Mouse (Mus musculus): Measurements from ENCODE around the gene Mblac1.
"Not testable (repeated sequence)": the region's sequence is repeated elsewhere in the genome, so short reads cannot be mapped to it uniquely, and the experiment has no call there.

The Mblac1 gene

GRCm38 (mm10) chr5:138216632-138217031, 22.5 kb downstream of the Mblac1 start:
- DNase-seq (ENCODE audit: low read depth) = not testable (repeated sequence)

- no peak for DNase-seq (ENCODE audit: low read depth)
These were observed 25.8 kb downstream of the Mblac1 start for GRCm38 (mm10) chr5:138219864-138220263.

- peak; percentile 78 for DNase-seq (ENCODE audit: low read depth)
These were observed 28.0 kb downstream of the Mblac1 start for GRCm38 (mm10) chr5:138222111-138222510.

- no peak for DNase-seq (ENCODE audit: low read depth)
These were observed 29.2 kb downstream of the Mblac1 start for GRCm38 (mm10) chr5:138223287-138223686.

- DNase-seq (ENCODE audit: low read depth) = no peak
These were observed 31.6 kb downstream of the Mblac1 start, which contains the start of gene Nxpe5 for GRCm38 (mm10) chr5:138225700-138226099. Nxpe5 (plus strand) TSS chr5:138225898.

GRCm38 (mm10) chr5:138226491-138226890, 32.4 kb downstream of the Mblac1 start:
- DNase-seq (ENCODE audit: low read depth) = no peak

GRCm38 (mm10) chr5:138227367-138227766, 33.3 kb downstream of the Mblac1 start:
- DNase-seq (ENCODE audit: low read depth) = no peak

- peak; percentile 52 for DNase-seq (ENCODE audit: low read depth)
These were observed 33.9 kb downstream of the Mblac1 start for GRCm38 (mm10) chr5:138228026-138228425.

GRCm38 (mm10) chr5:138229511-138229910, 35.4 kb downstream of the Mblac1 start:
- no peak for DNase-seq (ENCODE audit: low read depth)

GRCm38 (mm10) chr5:138233778-138234177, 39.7 kb downstream of the Mblac1 start:
- DNase-seq (ENCODE audit: low read depth) = no peak

- DNase-seq (ENCODE audit: low read depth) = no peak
These were observed 40.1 kb downstream of the Mblac1 start for GRCm38 (mm10) chr5:138234224-138234623.

- no peak for DNase-seq (ENCODE audit: low read depth)
These were observed 47.4 kb downstream of the Mblac1 start for GRCm38 (mm10) chr5:138241511-138241910.
